Mouse (Mus musculus): ENCODE results near the gene Akap13. TPM values are rescaled to one million over a fixed set of nuclear protein-coding genes. Genes with fewer than 3 reads are reported as not detected.

Gene Akap13
- polyA plus RNA-seq, 1 experiment from 2014 or later, result 21.5 TPM

DNA sequence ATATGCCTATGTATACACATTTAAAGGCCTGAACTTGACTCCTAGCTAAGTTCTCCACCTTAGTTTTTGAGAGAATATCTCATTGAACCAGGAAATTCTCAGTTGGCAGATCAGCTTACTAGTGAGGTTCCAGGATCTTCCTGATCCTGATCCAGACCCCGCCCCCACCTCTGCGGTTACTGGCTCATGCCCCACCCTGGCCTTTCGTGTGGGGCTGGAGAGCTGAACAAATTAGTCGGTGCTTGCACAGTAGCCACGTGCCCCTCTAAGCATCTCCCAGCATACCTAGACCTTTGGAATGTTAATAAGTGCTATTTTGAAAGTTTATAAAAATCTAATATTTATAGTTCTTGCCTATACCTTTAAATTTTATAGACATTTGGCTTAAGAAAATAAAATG lies 139.5 kb downstream of the Akap13 start:
- H3K36me3 ChIP-seq, result no peaks in the 10 kb centered on the region
- no peak overlapping the region for H3K27ac ChIP-seq (replicated peaks)
- no peaks in the 10 kb centered on the region; the same call in 1 of the 2 replicates for H3K4me1 ChIP-seq (replicated peaks)
- H3K4me3 ChIP-seq, result no peak overlapping the region
- ATAC-seq (ENCODE audit: low read depth), result no peak
- 91% methylated on average over 5 of the region's 5 CpGs for whole genome bisulfite sequencing
- no peaks in the 10 kb centered on the region for H3K27me3 ChIP-seq
- H3K9ac ChIP-seq, result no peak overlapping the region
- H3K9me3 ChIP-seq, result no peaks in the 10 kb centered on the region
- H3K4me2 ChIP-seq, result no peak overlapping the region

DNA sequence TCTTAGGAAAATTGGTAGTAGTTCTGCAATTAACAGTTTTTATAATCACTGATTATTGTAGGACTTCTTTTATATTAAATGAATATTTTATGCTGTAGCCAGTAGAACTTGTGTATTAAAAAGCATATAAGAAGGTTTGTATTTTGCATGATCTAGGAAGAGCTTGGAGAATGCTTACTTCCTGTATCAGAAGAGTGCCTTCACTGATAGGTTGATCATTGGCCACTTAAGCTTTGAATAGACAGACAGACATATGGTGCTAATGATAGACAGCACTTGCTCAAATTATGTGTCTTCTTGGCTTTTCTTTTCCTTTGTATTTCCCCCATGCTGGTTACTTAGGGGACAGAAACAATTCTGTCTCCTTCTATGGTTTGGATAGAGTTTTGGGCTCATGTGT lies 139.9 kb downstream of the Akap13 start:
- Histone ChIP-seq H3K27me3 (no peaks in the 10 kb centered on the region), H3K9me3 (no peaks in the 10 kb centered on the region), H3K4me3 (no peak overlapping the region), H3K36me3 (no peaks in the 10 kb centered on the region), H3K4me2 (no peak overlapping the region), H3K4me1 (replicated peaks) (no peaks in the 10 kb centered on the region; the same call in 1 of the 2 replicates), H3K9ac (no peak overlapping the region), H3K27ac (replicated peaks) (no peak overlapping the region)
- ATAC-seq (ENCODE audit: low read depth), result no peak

DNA sequence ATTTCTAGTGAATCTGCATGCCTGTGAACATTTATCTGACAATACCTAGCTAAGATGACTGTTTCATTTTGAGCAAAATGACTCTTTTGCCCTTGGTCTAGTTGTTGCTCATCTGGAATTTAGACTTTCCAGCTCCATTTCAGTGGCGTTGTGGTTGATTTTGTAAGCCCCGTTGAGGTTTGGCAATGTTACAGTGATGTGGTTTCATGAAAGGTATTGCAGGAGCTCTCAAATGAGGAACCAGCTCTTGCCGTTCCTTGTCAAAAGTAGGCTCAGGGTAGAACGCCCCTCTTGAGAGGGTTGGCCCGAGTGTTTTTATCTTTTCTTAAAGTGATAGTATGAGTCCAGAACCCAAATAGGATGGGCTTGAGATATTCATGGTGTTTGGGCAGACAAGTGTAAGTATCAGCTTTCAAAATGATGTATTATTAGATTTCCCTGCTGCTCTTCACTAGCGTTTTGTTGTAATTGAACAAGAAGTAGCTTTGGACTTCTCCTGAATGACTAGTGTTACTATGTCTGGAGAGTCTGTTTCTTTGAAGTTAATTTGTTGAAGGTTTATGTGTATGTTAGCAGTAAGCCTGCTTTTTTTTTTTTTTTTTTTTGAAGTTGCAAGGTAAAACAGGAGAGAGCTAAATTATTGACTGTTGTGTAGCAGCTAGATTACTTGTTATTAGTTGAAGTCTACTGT lies 140.9 kb downstream of the Akap13 start:
- H3K4me3 ChIP-seq, result no peak overlapping the region
- no peak for ATAC-seq (ENCODE audit: low read depth)
- H3K4me2 ChIP-seq, result no peak overlapping the region
- H3K4me1 ChIP-seq (replicated peaks), result no peaks in the 10 kb centered on the region; the same call in 1 of the 2 replicates
- no peaks in the 10 kb centered on the region for H3K27me3 ChIP-seq
- H3K9me3 ChIP-seq, result no peaks in the 10 kb centered on the region
- H3K9ac ChIP-seq, result no peak overlapping the region
- no peaks in the 10 kb centered on the region for H3K36me3 ChIP-seq
- H3K27ac ChIP-seq (replicated peaks), result no peak overlapping the region
- WGBS, result 89% methylated on average over 6 of the region's 6 CpGs

DNA sequence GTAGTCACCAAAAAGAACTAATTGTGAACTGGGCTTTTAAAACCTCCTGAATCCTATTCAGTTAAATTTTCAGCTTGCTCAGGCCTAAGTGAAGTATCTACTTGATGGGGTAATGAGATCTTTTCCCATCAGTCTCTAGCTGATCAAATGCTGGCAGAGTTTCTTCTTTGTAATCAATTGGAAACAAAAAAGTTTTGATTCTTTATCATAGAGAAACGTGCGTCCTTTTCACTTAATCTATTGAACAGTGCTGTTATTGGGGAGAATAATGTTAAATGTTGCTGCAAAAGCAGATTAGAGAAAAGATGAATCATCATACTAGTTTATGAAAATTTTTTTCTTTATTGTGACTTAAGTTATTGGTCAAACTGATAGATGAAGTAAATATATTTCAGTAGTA lies 142.5 kb downstream of the Akap13 start:
- no peak for ATAC-seq (ENCODE audit: low read depth)
- Histone ChIP-seq H3K4me3 (no peak overlapping the region), H3K9ac (no peak overlapping the region), H3K27ac (replicated peaks) (no peak overlapping the region), H3K4me2 (no peak overlapping the region), H3K27me3 (no peaks in the 10 kb centered on the region), H3K36me3 (no peaks in the 10 kb centered on the region), H3K9me3 (no peaks in the 10 kb centered on the region), H3K4me1 (replicated peaks) (no peaks in the 10 kb centered on the region; the same call in 1 of the 2 replicates)
- WGBS, result 95% methylated on average over 2 of the region's 2 CpGs

DNA sequence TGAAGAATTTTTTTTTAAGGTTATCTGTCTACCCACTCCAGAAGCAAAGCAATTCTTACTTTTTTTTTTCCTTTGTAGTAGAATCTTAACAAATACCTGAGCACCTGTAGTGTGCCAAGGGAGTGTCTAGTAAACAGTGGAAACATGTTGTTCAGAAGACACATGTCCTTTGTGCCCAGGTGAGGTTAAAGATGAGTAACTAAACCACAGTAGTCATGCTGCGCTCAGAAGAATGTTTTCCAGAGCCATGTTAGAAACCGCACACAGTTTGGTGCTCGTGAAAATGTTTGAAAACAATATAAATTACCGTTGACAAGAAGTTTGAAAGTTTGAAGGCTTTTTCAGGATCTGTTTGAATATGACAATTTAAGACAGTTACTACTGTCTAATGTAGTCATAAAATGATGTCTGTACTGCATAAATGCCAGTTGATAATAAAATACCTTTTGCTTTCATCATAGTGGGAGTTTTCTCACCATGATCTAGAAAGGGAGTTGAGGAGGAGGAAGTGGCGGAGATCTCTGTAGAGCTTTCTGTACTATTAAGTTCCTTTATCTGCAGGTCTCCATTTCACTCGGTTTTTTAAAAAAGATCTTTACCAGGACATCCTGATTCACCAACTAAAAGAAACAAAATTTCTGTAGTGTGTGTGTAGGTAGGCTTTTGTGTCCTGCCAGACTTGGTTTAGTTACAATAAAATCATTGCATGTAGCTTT lies 145.2 kb downstream of the Akap13 start:
- H3K27ac ChIP-seq (replicated peaks), result no peak overlapping the region
- no peaks in the 10 kb centered on the region for H3K4me1 ChIP-seq (replicated peaks)
- WGBS, result 95% methylated on average over 6 of the region's 6 CpGs
- no peak for ATAC-seq (ENCODE audit: low read depth)
- H3K9ac ChIP-seq, result no peak overlapping the region
- H3K27me3 ChIP-seq, result no peaks in the 10 kb centered on the region
- H3K4me3 ChIP-seq, result no peak overlapping the region
- no peaks in the 10 kb centered on the region for H3K9me3 ChIP-seq
- no peak overlapping the region for H3K4me2 ChIP-seq
- no peaks in the 10 kb centered on the region for H3K36me3 ChIP-seq

DNA sequence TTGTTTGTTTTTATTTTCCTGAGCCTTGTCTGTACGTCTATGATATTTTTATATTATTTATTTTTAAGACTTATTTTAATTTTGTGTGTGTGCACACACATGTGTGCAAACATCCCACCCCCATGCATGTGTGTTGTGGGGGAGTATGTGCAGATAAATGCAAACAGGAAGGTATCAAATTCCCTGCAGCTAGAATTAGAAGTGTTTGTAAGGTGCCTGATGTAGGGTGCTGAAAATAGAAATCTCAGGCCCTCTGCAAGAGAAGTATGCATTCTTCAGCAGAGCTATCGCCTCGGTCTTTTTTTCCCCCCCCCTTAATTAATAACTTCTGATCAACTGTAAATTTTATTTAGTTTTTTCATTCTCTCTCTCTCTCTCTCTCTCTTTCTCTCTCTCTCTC lies 151.9 kb downstream of the Akap13 start:
- Histone ChIP-seq H3K27ac (replicated peaks) (no peak overlapping the region), H3K27me3 (no peaks in the 10 kb centered on the region), H3K4me2 (no peak overlapping the region), H3K4me3 (no peak overlapping the region), H3K9ac (no peak overlapping the region), H3K36me3 (peaks cover 25% of the 10 kb centered on the region), H3K4me1 (replicated peaks) (no peaks in the 10 kb centered on the region), H3K9me3 (no peaks in the 10 kb centered on the region)
- no peak for ATAC-seq (ENCODE audit: low read depth)
- 88% methylated on average over 3 of the region's 3 CpGs for WGBS

DNA sequence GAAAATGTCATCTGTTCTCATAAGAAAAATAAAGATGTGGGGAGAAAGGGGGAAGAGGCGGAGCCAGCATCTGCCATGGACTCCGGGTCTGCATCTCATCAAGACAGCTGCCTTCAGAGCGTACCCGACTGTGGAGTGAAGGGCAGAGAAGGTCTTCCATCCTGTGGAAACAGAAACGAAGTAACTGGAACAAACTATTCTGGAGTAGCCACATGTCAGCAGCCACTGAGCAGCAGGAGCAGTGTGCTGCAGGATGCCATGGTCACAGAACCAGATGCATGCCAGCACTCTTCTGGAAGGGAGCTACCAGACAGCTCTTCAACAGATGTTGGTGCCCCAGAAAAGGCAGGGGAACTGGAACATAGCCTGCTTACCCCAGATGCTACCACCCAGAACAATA lies 153.4 kb downstream of the Akap13 start:
- Histone ChIP-seq H3K4me1 (replicated peaks) (no peaks in the 10 kb centered on the region), H3K4me3 (no peak overlapping the region), H3K27me3 (no peaks in the 10 kb centered on the region), H3K9ac (no peak overlapping the region), H3K9me3 (no peaks in the 10 kb centered on the region), H3K36me3 (peaks cover 25% of the 10 kb centered on the region), H3K27ac (replicated peaks) (no peak overlapping the region), H3K4me2 (no peak overlapping the region)
- 85% methylated on average over 5 of the region's 5 CpGs for WGBS
- no peak for ATAC-seq (ENCODE audit: low read depth)

DNA sequence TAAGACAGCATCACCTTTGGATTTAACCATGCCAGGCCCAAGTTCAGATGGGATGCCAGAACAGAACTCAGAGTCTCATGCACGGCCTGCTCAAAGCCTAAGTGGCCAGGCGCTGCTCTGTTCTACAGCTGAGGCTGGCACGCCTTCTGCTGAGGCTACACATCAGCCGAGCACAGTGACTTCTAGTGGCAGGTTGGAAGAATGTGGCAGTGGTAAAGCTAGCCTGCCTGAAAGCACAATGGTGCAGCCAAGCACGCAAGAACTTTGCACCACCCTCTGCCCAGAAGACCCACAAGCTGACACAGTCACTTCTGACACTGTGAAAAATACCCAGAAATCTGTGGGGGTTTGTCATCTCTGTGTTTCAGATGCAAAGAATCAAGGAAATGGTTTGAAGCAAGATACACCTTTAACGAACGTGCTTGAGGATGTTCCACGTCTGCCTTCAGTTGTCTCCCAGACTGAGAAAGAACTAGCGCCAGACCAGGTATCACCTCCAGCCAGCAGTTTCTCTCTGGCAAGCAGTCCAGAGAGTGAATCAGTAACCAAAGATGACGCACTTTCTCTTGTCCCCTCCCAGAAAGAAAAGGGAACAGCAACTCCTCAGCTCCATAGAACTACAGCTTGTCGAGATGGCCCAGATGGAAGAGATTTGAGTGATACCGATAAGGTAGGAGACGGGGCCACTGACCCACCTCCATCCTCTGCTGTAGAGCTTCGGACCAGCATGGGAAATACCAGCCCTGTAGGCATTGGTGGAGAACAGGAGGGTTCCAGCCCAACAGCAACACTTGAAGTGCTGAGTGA lies 154.3 kb downstream of the Akap13 start:
- no peak for ATAC-seq (ENCODE audit: low read depth)
- Histone ChIP-seq H3K4me3 (no peak overlapping the region), H3K9me3 (no peaks in the 10 kb centered on the region), H3K4me1 (replicated peaks) (no peaks in the 10 kb centered on the region), H3K36me3 (peaks cover 25% of the 10 kb centered on the region), H3K9ac (no peak overlapping the region), H3K4me2 (no peak overlapping the region), H3K27ac (replicated peaks) (no peak overlapping the region), H3K27me3 (no peaks in the 10 kb centered on the region)
- WGBS, result 90% methylated on average over 14 of the region's 14 CpGs

DNA sequence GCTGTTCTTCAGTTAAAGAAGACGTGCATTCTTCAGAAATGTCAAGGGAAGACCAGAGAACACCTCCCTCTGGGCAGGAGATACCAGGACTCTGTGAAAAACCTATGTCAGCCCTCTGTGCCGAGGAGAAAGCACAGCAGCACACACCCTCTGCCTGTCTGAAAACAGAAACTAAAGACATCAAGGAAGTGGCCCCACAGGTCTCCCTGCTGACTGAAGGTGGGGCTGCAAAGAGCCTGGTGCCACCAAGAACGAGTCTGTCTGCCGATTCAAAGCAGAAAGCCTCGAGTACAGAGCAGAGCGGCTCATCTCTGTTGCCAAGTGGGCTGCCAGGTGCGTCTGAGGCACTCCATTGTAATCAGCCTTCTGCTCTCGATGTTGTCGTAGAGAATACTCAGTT lies 155.1 kb downstream of the Akap13 start:
- WGBS, result 88% methylated on average over 9 of the region's 9 CpGs
- Histone ChIP-seq H3K36me3 (peaks cover 25% of the 10 kb centered on the region), H3K9me3 (no peaks in the 10 kb centered on the region), H3K27me3 (no peaks in the 10 kb centered on the region), H3K27ac (replicated peaks) (no peak overlapping the region), H3K4me2 (no peak overlapping the region), H3K4me3 (no peak overlapping the region), H3K4me1 (replicated peaks) (no peaks in the 10 kb centered on the region), H3K9ac (no peak overlapping the region)
- ATAC-seq (ENCODE audit: low read depth), result no peak

DNA sequence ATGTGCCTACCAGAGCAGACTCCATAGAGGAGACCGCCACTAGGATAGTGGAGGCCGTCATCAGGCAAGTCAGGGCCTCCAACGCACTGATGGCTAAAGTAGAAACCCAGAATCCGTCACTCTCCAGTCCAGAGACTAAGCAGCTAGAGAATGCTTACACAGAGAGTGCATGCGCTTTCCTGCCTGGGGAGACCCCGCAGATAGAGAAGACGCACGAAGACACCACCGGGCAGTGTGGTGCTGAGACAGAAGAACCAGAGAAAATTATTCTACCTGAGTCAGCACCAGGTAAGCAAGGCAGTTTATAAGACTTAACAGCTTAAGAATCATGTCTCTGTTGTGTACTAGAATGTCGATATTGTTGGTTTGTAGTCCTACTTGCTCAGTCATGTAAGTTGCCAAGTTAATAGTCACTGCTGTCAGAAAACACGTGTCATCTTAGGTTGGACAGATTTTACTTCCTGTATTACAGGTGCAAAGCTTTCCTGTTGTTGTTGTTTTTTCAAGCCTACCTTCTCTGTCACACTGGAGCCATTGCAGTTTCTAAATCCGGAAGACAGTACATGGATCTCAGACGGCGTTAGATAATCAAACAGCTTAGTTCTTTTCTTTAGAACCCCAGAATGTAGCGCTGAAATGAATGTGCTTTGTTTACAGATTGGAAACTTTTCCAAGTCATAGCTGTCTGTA lies 156.1 kb downstream of the Akap13 start:
- H3K9ac ChIP-seq, result no peak overlapping the region
- no peak for ATAC-seq (ENCODE audit: low read depth)
- no peaks in the 10 kb centered on the region for H3K27me3 ChIP-seq
- no peak overlapping the region for H3K4me2 ChIP-seq
- 91% methylated on average over 15 of the region's 15 CpGs for WGBS
- H3K9me3 ChIP-seq, result no peaks in the 10 kb centered on the region
- no peak overlapping the region for H3K4me3 ChIP-seq
- no peaks in the 10 kb centered on the region for H3K4me1 ChIP-seq (replicated peaks)
- H3K36me3 ChIP-seq, result peaks cover 25% of the 10 kb centered on the region
- no peak overlapping the region for H3K27ac ChIP-seq (replicated peaks)

DNA sequence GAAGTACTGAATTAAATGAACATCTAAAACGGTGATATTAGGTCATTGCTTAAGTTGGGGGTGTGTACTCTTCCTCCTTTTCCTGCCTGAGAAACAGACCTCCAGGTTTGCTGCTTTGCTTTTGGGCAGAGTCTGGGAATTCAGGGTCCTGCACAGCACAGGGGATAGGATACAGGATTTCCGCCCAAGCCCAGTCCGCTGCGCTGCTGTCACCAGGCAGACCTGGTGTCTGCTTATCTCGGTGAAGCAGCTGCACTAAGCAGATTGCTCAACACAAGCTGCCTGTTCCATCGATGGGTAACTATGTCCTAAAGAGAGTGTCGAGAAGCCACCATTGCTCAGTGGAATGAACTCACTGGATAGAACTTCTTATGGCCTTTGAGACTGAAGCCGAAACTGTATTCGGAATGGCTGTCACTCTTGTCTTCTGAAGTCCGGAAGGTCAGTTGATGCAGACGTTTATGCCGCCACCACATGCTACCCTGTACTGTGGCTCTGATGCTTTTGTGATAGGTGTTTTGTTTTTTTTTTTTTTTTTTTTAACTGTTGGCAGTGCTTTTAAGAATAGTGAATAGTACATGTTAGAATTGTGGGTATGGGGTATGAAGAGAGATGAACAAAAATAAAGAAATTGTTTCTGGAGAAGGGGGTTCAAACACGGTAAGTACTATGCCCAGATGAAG lies 156.8 kb downstream of the Akap13 start:
- Histone ChIP-seq H3K9me3 (no peaks in the 10 kb centered on the region), H3K27ac (replicated peaks) (no peak overlapping the region), H3K9ac (no peak overlapping the region), H3K4me2 (no peak overlapping the region), H3K4me1 (replicated peaks) (no peaks in the 10 kb centered on the region), H3K36me3 (peaks cover 25% of the 10 kb centered on the region), H3K4me3 (no peak overlapping the region), H3K27me3 (no peaks in the 10 kb centered on the region)
- ATAC-seq (ENCODE audit: low read depth), result no peak
- 84% methylated on average over 13 of the region's 13 CpGs for whole genome bisulfite sequencing
